Mouse (Mus musculus) testis, postnatal 14 days (tissue): ENCODE data around the gene Trnt1.

ENCODE experiments used
- DNase-seq: peaks from one replicate; pipeline ENCODE4 v3.0.0; 2021; ENCODE audit warnings: low spot score

The Trnt1 gene

GRCm38 (mm10) chr6:106787138-106787537 lies 18.2 kb downstream of the Trnt1 start:
- no peak for DNase-seq

DNA sequence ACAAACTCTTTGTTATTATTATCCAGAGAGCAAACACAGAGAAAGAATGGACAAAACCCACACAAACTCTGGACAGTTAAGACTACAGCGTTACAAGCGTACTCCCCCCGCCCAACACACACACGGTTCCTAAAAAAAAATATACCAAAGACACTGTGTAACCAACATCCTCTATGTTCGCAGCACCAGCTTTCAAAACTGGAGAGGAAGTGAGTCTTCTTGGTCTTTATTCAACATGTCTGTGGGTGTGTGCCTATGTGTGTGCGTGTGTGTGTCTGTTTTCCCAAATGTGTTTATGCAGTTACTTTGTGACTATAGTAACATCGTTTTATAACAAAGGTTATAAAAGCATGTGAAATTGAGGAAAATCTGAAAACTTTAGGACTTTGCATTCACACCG lies 22.5 kb downstream of the Trnt1 start:
- DNase-seq: no peak

GRCm38 (mm10) chr6:106792486-106792885 lies 23.6 kb downstream of the Trnt1 start:
- no peak for DNase-seq

GRCm38 (mm10) chr6:106793088-106793487 lies 24.2 kb downstream of the Trnt1 start:
- DNase-seq: no peak

GRCm38 (mm10) chr6:106793621-106794020 lies 24.7 kb downstream of the Trnt1 start:
- DNase-seq: no peak

DNA sequence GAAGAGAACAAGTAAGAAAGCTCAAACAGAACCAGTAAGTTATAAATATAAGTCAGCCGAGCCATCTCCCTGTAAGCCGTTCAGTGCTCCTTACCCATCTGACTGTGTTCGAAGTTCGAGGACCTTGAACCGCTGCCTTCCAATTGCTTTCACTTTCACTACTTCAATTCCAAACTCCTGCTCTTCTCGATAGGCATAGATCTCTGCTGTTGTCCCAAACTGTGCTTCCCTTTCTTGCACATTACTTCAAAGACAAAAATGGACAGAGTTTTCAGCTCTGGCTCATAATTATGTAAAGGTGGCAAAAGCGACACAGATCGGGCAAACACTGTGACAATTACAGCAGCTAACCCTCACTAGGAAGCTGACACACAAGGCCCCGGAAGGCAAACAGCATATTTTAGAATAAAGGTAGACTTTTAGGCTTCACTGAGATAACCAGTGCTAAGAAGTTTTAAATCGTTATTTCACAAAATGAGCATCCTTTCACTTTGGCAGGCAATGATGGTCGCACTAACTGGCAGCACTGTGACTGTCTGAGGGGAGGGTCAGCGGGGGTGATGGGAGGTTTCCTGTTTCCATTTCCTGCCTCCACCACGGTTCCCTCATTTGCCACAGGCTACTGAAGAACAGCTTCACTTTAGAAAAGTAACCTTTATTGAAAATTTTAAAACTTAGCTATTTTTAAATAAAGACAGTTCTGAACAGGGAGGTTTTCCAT lies 25.3 kb downstream of the Trnt1 start:
- no peak for DNase-seq

GRCm38 (mm10) chr6:106799333-106800226 lies 30.7 kb downstream of the Trnt1 start, which contains the start of gene Crbn:
TSS of gene Crbn (minus strand) at chr6:106800077.
- peak; percentile 89 for DNase-seq

GRCm38 (mm10) chr6:106800227-106800557 lies 31.3 kb downstream of the Trnt1 start:
- DNase-seq: no peak

DNA sequence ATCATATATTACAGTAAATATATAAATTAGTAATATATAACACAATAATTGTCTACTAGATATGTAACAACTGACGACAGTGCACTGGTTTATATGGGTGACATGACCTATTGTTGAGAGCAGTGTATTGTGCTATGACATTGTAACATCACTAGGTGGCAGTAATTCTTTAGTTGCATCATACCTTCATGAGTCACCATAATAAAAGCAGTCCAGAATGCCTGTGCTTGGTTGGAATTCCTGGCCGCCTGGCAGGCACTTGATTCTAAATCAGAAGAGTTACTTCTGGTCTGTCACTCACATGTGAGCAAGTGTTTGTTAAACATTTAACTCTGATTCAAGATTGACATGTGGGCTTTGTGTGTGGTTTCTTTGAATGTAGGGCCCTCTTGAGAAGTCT lies 36.0 kb downstream of the Trnt1 start:
- DNase-seq: no peak

- DNase-seq: no peak
These were observed 40.2 kb downstream of the Trnt1 start for GRCm38 (mm10) chr6:106809161-106809560.

DNA sequence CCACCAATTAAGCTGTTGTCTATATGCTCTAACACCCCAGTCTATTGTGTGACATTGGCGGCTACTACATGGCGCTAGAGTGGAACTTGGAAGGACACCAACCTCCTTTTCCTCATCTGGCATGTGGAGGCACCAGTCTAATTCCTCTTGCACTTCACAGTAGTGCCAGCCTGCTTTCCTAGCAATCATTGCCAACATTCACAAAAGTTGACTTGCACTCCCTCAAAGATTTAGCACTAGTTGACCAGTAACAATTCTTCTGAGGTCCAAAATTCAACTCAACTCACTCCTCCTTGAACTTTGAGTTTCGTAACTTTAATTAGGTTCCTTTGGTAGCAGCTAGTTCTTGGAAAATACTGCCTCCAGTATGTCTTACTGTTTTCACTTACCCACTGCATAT lies 41.8 kb downstream of the Trnt1 start:
- no peak for DNase-seq

DNA sequence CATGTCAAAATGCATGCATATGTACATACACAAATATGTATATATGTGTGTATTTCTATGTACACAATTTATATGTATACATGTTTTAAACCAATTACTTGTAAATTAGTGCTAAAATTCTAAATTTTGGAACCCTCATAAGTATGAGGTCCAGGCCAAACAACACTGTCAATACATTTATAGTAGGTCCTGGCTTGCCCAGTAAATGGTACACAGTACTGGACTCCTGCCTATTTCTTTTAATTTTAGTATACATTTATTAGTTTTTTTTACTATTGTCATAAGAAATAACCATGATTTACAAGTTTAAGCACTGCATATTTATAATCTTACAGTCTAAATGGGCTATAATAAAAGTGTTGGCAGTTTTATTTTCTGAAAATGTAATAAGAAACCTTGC lies 50.3 kb downstream of the Trnt1 start:
- DNase-seq: no peak

DNA sequence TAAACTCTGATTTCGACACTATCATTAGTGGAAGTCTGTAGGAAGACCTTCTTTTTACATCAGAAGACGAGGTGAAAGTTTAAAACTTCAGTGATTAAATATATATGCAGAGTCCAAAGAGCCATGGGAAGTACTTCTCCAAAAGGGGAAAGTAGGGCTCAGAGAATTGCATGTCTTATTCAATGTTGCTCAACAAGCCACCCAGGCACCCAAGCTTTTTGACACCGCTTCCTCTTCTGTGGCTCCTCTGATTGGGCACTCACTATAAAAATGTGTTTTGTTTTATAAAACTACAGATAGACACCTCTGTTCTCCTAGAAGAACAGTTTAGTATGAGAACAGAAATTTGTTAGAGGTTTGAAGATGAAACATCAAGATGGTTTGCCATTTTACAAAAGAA lies 51.0 kb downstream of the Trnt1 start:
- no peak for DNase-seq

DNA sequence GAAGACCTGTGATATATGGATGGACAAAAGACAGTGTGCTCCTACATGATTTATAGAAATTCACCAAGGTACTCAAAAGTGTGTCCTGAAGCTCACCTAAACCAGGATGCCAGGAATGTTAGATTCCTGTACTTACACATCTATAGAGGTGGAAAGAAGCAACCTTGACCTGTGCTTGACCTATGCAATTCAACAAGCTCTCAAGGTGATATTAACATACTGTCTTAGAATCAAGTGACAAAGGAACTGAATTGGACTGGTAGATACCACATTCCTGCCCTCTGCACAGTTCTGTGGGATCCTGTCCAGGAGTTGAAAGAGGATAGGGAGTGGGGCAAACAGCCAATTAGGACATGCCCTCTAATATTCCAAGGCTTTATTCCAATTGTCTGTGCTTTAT lies 51.6 kb downstream of the Trnt1 start:
- DNase-seq: no peak

DNA sequence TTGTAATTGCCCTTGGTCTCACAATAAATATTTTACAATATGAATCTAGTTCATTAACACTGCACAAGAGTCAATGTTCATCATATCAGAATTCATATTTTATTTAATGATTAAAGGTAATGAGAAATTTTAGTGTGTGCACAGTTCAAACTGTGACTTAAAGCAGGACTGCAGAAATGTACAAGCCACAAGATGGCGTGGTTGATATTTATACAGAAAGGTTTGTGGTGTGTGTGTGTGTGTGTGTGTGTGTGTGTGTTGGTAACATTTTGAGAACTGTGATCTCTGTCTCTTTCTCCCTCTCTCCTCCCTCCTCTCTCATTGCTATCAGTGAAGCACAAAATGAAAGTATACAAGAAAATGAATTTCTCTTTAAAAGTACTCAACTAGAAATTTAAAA lies 53.4 kb downstream of the Trnt1 start:
- DNase-seq: no peak
